Mouse (Mus musculus) embryonic fibroblast, embryonic 13.5 days (primary cell): Measurements from ENCODE around the gene Carhsp1.
A peak's percentile ranks its signal among the peaks of the same experiment; 100 is the strongest.

Source experiments
- CTCF ChIP-seq: IDR thresholded peaks from 2 replicates; pipeline ENCODE4 v1.5.1; 2011; ENCODE audit warnings: mild to moderate bottlenecking, control low read depth, low read length, moderate library complexity, borderline replicate concordance; ENCODE audit not compliant: insufficient read depth
- POLR2A ChIP-seq: IDR thresholded peaks from 2 replicates; pipeline ENCODE4 v1.6.1; 2011; ENCODE audit warnings: low read depth, mild to moderate bottlenecking, control low read depth, low read length, moderate library complexity

DNA sequence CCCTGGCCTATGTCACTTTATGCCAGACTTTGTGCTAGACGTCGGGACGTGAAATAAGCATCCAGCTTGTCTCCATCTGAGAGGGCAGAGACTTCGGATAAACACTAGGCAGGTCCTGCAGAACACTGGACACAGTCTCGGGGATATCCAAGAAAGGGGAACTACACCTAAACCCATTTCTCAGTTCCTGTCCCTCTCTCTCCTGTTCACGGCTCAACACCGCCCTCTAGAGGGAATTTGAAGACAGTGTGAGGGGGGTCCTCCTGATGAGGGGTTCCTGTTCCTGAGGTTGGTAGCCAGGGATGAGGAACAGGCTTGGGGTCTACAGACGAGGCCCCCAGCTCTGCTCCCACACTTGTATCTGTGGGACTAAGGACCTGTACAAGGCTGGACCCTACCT is 2.2 kb upstream of the Carhsp1 start:
- TF ChIP-seq POLR2A (no peak), CTCF (peak; percentile 23; the same call in 1 of the 2 replicates)
